Mouse (Mus musculus) lung, postnatal 0 days (tissue): ENCODE data around the gene Sirt3. TPM values are rescaled to one million over a fixed set of nuclear protein-coding genes. Genes with fewer than 3 reads are reported as not detected.

ENCODE experiments used
- ATAC-seq: fragments of 200-750 bp; cut with Nextera tagmentation; 2 replicates; pipeline ENCODE4 v1.8.0; 2017; ENCODE audit warnings: moderate library complexity
- DNase-seq: peaks from one replicate; pipeline ENCODE4 v3.0.0-alpha.2; 2016; ENCODE audit warnings: low spot score
- H3K27ac ChIP-seq: fragments of 300-500 bp; sonication (generic); 2 replicates; pipeline ENCODE4 v1.5.1; 2014; ENCODE audit warnings: antibody characterized with exemption, mild to moderate bottlenecking, low read length, mixed read lengths
- H3K27me3 ChIP-seq: fragments of 300-500 bp; sonication (generic); replicated peaks from 2 replicates; pipeline ENCODE4 v1.6.1; 2014; ENCODE audit warnings: low read length, mixed read lengths; ENCODE audit not compliant: insufficient read depth
- H3K36me3 ChIP-seq: fragments of 300-500 bp; sonication (generic); 2 replicates; pipeline ENCODE4 v1.6.1; 2014; ENCODE audit warnings: low read length, mixed read lengths; ENCODE audit not compliant: insufficient read depth
- H3K4me1 ChIP-seq: fragments of 300-500 bp; sonication (generic); 2 replicates; pipeline ENCODE4 v1.6.1; 2014; ENCODE audit warnings: antibody characterized with exemption, low read depth, low read length, mixed read lengths; ENCODE audit not compliant: insufficient read depth
- H3K4me2 ChIP-seq: fragments of 300-500 bp; sonication (generic); replicated peaks from 2 replicates; pipeline ENCODE4 v1.6.1; 2014; ENCODE audit warnings: low read depth, mild to moderate bottlenecking, low read length, moderate library complexity, mixed read lengths
- H3K4me3 ChIP-seq: fragments of 300-500 bp; sonication (generic); 2 replicates; pipeline ENCODE4 v1.5.1; 2014; ENCODE audit warnings: low read depth, low read length
- H3K9ac ChIP-seq: fragments of 300-500 bp; sonication (generic); replicated peaks from 2 replicates; pipeline ENCODE4 v1.6.1; 2014; ENCODE audit warnings: low read depth, mild to moderate bottlenecking
- H3K9me3 ChIP-seq: fragments of 300-500 bp; sonication (generic); 2 replicates; pipeline ENCODE4 v1.6.1; 2016; ENCODE audit warnings: low read length, mixed read lengths
- CTCF ChIP-seq: IDR thresholded peaks from 2 replicates; pipeline ENCODE4 v1.5.1; 2016; ENCODE audit warnings: antibody characterized with exemption, mild to moderate bottlenecking
- EP300 ChIP-seq: IDR thresholded peaks from 2 replicates; pipeline ENCODE4 v1.6.1; 2016; ENCODE audit warnings: antibody characterized with exemption, mild to moderate bottlenecking, control low read depth
- WGBS: fragments of 180-500 bp; shearing (Covaris S2); extraction: QIAGEN DNeasy Blood & Tissue Kit; methylation state at CpG from one replicate; pipeline ENCODE4 v1.1.7; 2014; 5-methylcytosine and 5-hydroxymethylcytosine counted together
- polyA plus RNA-seq: library from polyadenylated mRNA; unstranded; fragments of >200 nt; fragmentation: Nextera tagmentation; extraction: Ambion mirVana; gene quantifications from 2 replicates; pipeline ENCODE4 v1.2.1, GENCODE M21; 2015

The Sirt3 gene
- polyA plus RNA-seq, 1 experiment from 2014 or later, result 23.7 TPM

- Histone ChIP-seq H3K4me3 (no peak within 1 kb of the TSS), H3K4me1 (peaks cover 10% of the 10 kb centered on the region; the same call in 1 of the 2 replicates), H3K27me3 (peaks cover 55% of the 10 kb centered on the region), H3K27ac (no peak within 1 kb of the TSS), H3K36me3 (no peaks in the 10 kb centered on the region), H3K4me2 (no peak within 1 kb of the TSS), H3K9me3 (no peaks in the 10 kb centered on the region), H3K9ac (no peak within 1 kb of the TSS)
- TF ChIP-seq CTCF (no peak), EP300 (no peak)
- 58% methylated on average over 8 of the region's 8 CpGs for WGBS
- DNase-seq (no peak), ATAC-seq (no peak)
Observed at GRCm38 (mm10) chr7:140920418-140921029, 38.4 kb upstream of the Sirt3 start, which contains the start of gene Nlrp6. Gene Nlrp6 (plus strand): TSS chr7:140920902.

- Histone ChIP-seq H3K9ac (no peak overlapping the region), H3K27me3 (peaks cover 55% of the 10 kb centered on the region)
Observed at GRCm38 (mm10) chr7:140919911-140920310, 37.8 kb upstream of the Sirt3 start.

GRCm38 (mm10) chr7:140914031-140914690, 32.1 kb upstream of the Sirt3 start:
- ATAC-seq, result no peak
- no peak overlapping the region for H3K4me3 ChIP-seq
- TF ChIP-seq EP300 (no peak), CTCF (no peak)
- no peaks in the 10 kb centered on the region for H3K27me3 ChIP-seq
- 85% methylated on average over 8 of the region's 8 CpGs for WGBS
- no peak overlapping the region for H3K27ac ChIP-seq
- no peak overlapping the region for H3K9ac ChIP-seq
- no peaks in the 10 kb centered on the region for H3K4me1 ChIP-seq
- H3K9me3 ChIP-seq, result no peaks in the 10 kb centered on the region
- H3K36me3 ChIP-seq, result no peaks in the 10 kb centered on the region
- H3K4me2 ChIP-seq, result no peak overlapping the region
- no peak for DNase-seq

More at GRCm38 (mm10) chr7:140919911-140920310, 37.8 kb upstream of the Sirt3 start:
- no peaks in the 10 kb centered on the region for H3K9me3 ChIP-seq
- H3K4me3 ChIP-seq, result no peak overlapping the region
- H3K4me2 ChIP-seq, result no peak overlapping the region
- TF ChIP-seq EP300, result no peak
- TF ChIP-seq CTCF, result no peak
- WGBS, result 32% methylated on average over 4 of the region's 4 CpGs
- no peak for DNase-seq
- ATAC-seq, result no peak
- no peaks in the 10 kb centered on the region for H3K36me3 ChIP-seq
- peaks cover 10% of the 10 kb centered on the region; the same call in 1 of the 2 replicates for H3K4me1 ChIP-seq
- H3K27ac ChIP-seq, result no peak overlapping the region

DNA sequence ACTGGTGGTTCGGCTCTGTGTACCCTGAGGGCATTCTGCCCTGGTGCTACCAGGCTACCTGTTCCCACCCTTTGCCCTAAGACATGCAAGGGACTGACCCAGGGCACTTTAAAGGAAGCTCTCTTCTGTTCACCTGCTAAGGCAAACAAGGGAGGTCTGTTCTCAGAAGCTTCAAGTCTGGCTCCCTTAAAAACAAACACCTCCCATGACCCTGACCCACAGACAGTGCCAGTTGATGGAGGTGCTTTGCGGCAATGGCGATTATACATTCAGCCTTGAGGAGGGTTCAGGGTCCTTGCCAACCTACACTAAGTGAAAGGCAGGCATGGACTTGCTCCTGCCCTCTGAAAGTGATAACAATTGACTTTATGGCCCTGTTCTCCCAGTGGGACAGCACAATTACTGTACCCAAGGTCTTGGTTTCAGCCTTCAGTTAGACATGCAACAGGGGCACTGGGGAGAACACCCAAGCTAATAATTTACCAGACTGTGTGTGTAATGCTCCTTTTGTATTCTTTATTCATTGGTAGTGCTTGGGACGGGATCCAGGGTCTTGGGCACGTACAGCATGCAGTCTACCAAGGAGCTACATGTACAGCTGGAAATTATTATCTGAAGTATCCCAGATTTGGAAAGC, 30.9 kb upstream of the Sirt3 start:
- WGBS, result 49% methylated on average over 5 of the region's 5 CpGs
- DNase-seq, result no peak
- no peak overlapping the region for H3K27ac ChIP-seq

DNA sequence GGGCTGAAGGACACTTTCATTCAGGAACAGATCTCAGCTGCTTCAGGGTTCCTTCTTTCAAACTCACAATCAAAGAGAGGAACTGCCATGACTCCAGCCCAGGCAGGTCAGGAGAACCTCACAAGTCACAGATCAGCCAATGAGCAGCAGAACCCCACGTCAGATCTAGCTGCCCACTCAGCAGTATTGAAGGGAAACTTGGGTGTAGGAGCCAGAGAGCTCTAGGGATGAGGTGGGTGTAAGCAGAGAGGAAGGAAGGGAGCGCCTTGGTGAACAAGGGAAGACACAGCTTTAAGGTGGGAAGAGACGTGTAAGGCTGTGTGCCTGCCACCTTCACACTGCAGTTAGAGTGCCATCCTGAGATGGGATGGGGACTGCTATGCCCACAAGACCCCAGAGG, 30.2 kb upstream of the Sirt3 start:
- Histone ChIP-seq H3K27me3 (no peaks in the 10 kb centered on the region), H3K4me3 (no peak overlapping the region), H3K9ac (no peak overlapping the region), H3K27ac (no peak overlapping the region), H3K4me2 (no peak overlapping the region), H3K36me3 (no peaks in the 10 kb centered on the region), H3K9me3 (no peaks in the 10 kb centered on the region), H3K4me1 (no peaks in the 10 kb centered on the region)
- DNase-seq, result no peak
- ATAC-seq, result no peak
- TF ChIP-seq EP300 (no peak), CTCF (no peak)
- WGBS, result 50% methylated on average over 3 of the region's 3 CpGs

More for the DNA sequence above, 30.9 kb upstream of the Sirt3 start:
- Histone ChIP-seq H3K9ac (no peak overlapping the region), H3K4me2 (no peak overlapping the region), H3K27me3 (no peaks in the 10 kb centered on the region), H3K36me3 (no peaks in the 10 kb centered on the region), H3K4me3 (no peak overlapping the region), H3K9me3 (no peaks in the 10 kb centered on the region), H3K4me1 (no peaks in the 10 kb centered on the region)
- no peak for ATAC-seq
- TF ChIP-seq CTCF, result no peak
- TF ChIP-seq EP300, result no peak

GRCm38 (mm10) chr7:140908634-140909107, 26.6 kb upstream of the Sirt3 start:
- WGBS, result under 1% methylated on average over 19 of the region's 19 CpGs
- DNase-seq (peak; percentile 88), ATAC-seq (peak; percentile 83)
- no peak overlapping the region for H3K27ac ChIP-seq
- H3K4me3 ChIP-seq, result peak overlapping the region; percentile 12; the same call in 1 of the 2 replicates
- H3K9ac ChIP-seq, result no peak overlapping the region
- H3K27me3 ChIP-seq, result no peaks in the 10 kb centered on the region
- no peaks in the 10 kb centered on the region for H3K9me3 ChIP-seq
- H3K36me3 ChIP-seq, result no peaks in the 10 kb centered on the region
- H3K4me2 ChIP-seq, result peak overlapping the region; percentile 53
- H3K4me1 ChIP-seq, result no peaks in the 10 kb centered on the region
- no peak for TF ChIP-seq EP300
- TF ChIP-seq CTCF, result peak; percentile 89
